Comparison of ENCODE assay signal across 15 mouse cellular contexts in genomic region chr10:86933906-86934305, GRCm38 (mm10).
DNase-seq lines count a peak whose midpoint lies in the region; ATAC-seq and TF ChIP-seq lines count a peak whose summit lies in the region.
"Had no signal": no experiment of that assay in that cellular context is flagged by ENCODE, and none has a peak within 500 bp of the region (broad histone marks: within the 10 kb centered on the region; RNA-seq: fewer than 3 reads in every experiment).

No protein-coding gene starts in this region.

- no peak overlapping the region for H3K9ac ChIP-seq in forebrain, postnatal 0 days
- H3K9ac ChIP-seq in kidney, postnatal 0 days (ENCODE audit: low read depth, low read length) = no peak overlapping the region
- no peak overlapping the region for H3K9ac ChIP-seq in intestine, embryonic 16.5 days (ENCODE audit: low read depth, low read length)
- H3K9ac ChIP-seq: heart, embryonic 12.5 days; hindbrain, embryonic 13.5 days; limb, embryonic 15.5 days; liver, embryonic 15.5 days had no signal

- H3K4me1 ChIP-seq in forebrain, postnatal 0 days (ENCODE audit: insufficient read depth) = no peaks in the 10 kb centered on the region
- peaks cover 14% of the 10 kb centered on the region for H3K4me1 ChIP-seq in forebrain, embryonic 10.5 days
- no peaks in the 10 kb centered on the region for H3K4me1 ChIP-seq in kidney, postnatal 0 days (replicated peaks; ENCODE audit: insufficient read depth, low read length)
- H3K4me1 ChIP-seq in intestine, embryonic 16.5 days (ENCODE audit: control insufficient read depth, insufficient read depth, low read length) = peaks cover 4% of the 10 kb centered on the region; the same call in 1 of the 2 replicates
- H3K4me1 ChIP-seq: limb, embryonic 15.5 days; liver, embryonic 15.5 days had no signal

- no peak overlapping the region for H3K27ac ChIP-seq in forebrain, postnatal 0 days (ENCODE audit: low read depth, low read length)
- no peak overlapping the region for H3K27ac ChIP-seq in forebrain, embryonic 10.5 days
- H3K27ac ChIP-seq in kidney, postnatal 0 days = no peak overlapping the region
- H3K27ac ChIP-seq in intestine, embryonic 16.5 days (ENCODE audit: low read length) = no peak overlapping the region
- H3K27ac ChIP-seq: hindbrain, embryonic 13.5 days; limb, embryonic 15.5 days; liver, embryonic 15.5 days; neural tube, embryonic 15.5 days had no signal

- H3K9me3 ChIP-seq in forebrain, postnatal 0 days (ENCODE audit: low read length) = no peaks in the 10 kb centered on the region
- no peaks in the 10 kb centered on the region for H3K9me3 ChIP-seq in forebrain, embryonic 10.5 days
- no peaks in the 10 kb centered on the region for H3K9me3 ChIP-seq in kidney, postnatal 0 days (replicated peaks; ENCODE audit: low read length)
- no peaks in the 10 kb centered on the region for H3K9me3 ChIP-seq in intestine, embryonic 16.5 days (ENCODE audit: control insufficient read depth, low read length)
- H3K9me3 ChIP-seq: heart, embryonic 12.5 days; hindbrain, embryonic 13.5 days; limb, embryonic 15.5 days; liver, embryonic 15.5 days; neural tube, embryonic 15.5 days had no signal

- H3K36me3 ChIP-seq in forebrain, postnatal 0 days (ENCODE audit: insufficient read depth) = no peaks in the 10 kb centered on the region
- no peaks in the 10 kb centered on the region for H3K36me3 ChIP-seq in forebrain, embryonic 10.5 days (replicated peaks)
- no peaks in the 10 kb centered on the region for H3K36me3 ChIP-seq in kidney, postnatal 0 days (ENCODE audit: insufficient read depth, low read length)
- H3K36me3 ChIP-seq in intestine, embryonic 16.5 days (ENCODE audit: control insufficient read depth, insufficient read depth, low read length) = no peaks in the 10 kb centered on the region
- H3K36me3 ChIP-seq: heart, embryonic 12.5 days; hindbrain, embryonic 13.5 days; limb, embryonic 15.5 days; liver, embryonic 15.5 days; neural tube, embryonic 15.5 days had no signal

- WGBS in forebrain, postnatal 0 days = 30% methylated on average over 3 of the region's 3 CpGs
- 42% methylated on average over 3 of the region's 3 CpGs for WGBS in forebrain, embryonic 10.5 days
- WGBS in kidney, postnatal 0 days = 14% methylated on average over 3 of the region's 3 CpGs
- WGBS in intestine, embryonic 16.5 days = 31% methylated on average over 3 of the region's 3 CpGs

- no peak for TF ChIP-seq CTCF in forebrain, postnatal 0 days (IDR thresholded peaks at IDR 0.05; ENCODE audit: low read depth)
- TF ChIP-seq CTCF in kidney, postnatal 0 days (IDR thresholded peaks at IDR 0.05; ENCODE audit: low read depth) = no peak

- DNase-seq in forebrain, postnatal 0 days = no peak
- no peak for DNase-seq in forebrain, embryonic 10.5 days (ENCODE audit: extremely low spot score, low spot score)
- DNase-seq in kidney, postnatal 0 days (ENCODE audit: low spot score) = peak; percentile 33
- DNase-seq in kidney, adult 11 months = no peak
- DNase-seq in lung, postnatal 25 days (ENCODE audit: low spot score) = peak; percentile 17
- no peak for DNase-seq in gastrocnemius, postnatal 10 days
- DNase-seq: adrenal gland, postnatal 25 days; cerebellum, adult 8-10 months had no signal

- no peaks in the 10 kb centered on the region for H3K27me3 ChIP-seq in forebrain, postnatal 0 days (ENCODE audit: insufficient read depth, low read length)
- no peaks in the 10 kb centered on the region for H3K27me3 ChIP-seq in forebrain, embryonic 10.5 days (ENCODE audit: poor library complexity, severe bottlenecking)
- no peaks in the 10 kb centered on the region for H3K27me3 ChIP-seq in kidney, postnatal 0 days (ENCODE audit: insufficient read depth, low read length)
- no peaks in the 10 kb centered on the region for H3K27me3 ChIP-seq in intestine, embryonic 16.5 days (replicated peaks; ENCODE audit: control insufficient read depth, insufficient read depth, low read length)
- H3K27me3 ChIP-seq: heart, embryonic 12.5 days; hindbrain, embryonic 13.5 days; limb, embryonic 15.5 days; liver, embryonic 15.5 days; neural tube, embryonic 15.5 days had no signal

- peak; percentile 38; the same call in 1 of the 2 replicates for ATAC-seq in forebrain, postnatal 0 days
- ATAC-seq in kidney, postnatal 0 days (replicated peaks; ENCODE audit: low FRiP score, low read depth) = no peak
- peak; percentile 38; the same call in 1 of the 2 replicates for ATAC-seq in intestine, embryonic 16.5 days

- no peak overlapping the region for H3K4me3 ChIP-seq in forebrain, postnatal 0 days (ENCODE audit: low read depth, low read length)
- no peak overlapping the region for H3K4me3 ChIP-seq in forebrain, embryonic 10.5 days
- no peak overlapping the region for H3K4me3 ChIP-seq in kidney, postnatal 0 days (replicated peaks; ENCODE audit: low read depth, low read length)
- H3K4me3 ChIP-seq in intestine, embryonic 16.5 days (ENCODE audit: low read length) = no peak overlapping the region
- H3K4me3 ChIP-seq: heart, embryonic 12.5 days; hindbrain, embryonic 13.5 days; limb, embryonic 15.5 days; liver, embryonic 15.5 days; neural tube, embryonic 15.5 days had no signal

- no peak overlapping the region for H3K4me2 ChIP-seq in forebrain, postnatal 0 days (ENCODE audit: low read depth)
- no peak overlapping the region for H3K4me2 ChIP-seq in kidney, postnatal 0 days (ENCODE audit: low read length)
- H3K4me2 ChIP-seq in intestine, embryonic 16.5 days (ENCODE audit: low read depth, low read length) = no peak overlapping the region
- H3K4me2 ChIP-seq: heart, embryonic 12.5 days; hindbrain, embryonic 13.5 days; limb, embryonic 15.5 days; liver, embryonic 15.5 days; midbrain, embryonic 11.5 days; neural tube, embryonic 15.5 days had no signal

Comparison
In these comparisons a context has a peak if more than half of its experiments do, and no peak if none do; other contexts are left out.
1. DNase-seq: peak in kidney, postnatal 0 days (single experiment) and lung, postnatal 25 days (single experiment); none in forebrain, postnatal 0 days (single experiment), forebrain, embryonic 10.5 days (single experiment), kidney, adult 11 months (single experiment) and gastrocnemius, postnatal 10 days (single experiment).